ENCODE assay signal across 35 mouse cellular contexts in the genomic region with DNA sequence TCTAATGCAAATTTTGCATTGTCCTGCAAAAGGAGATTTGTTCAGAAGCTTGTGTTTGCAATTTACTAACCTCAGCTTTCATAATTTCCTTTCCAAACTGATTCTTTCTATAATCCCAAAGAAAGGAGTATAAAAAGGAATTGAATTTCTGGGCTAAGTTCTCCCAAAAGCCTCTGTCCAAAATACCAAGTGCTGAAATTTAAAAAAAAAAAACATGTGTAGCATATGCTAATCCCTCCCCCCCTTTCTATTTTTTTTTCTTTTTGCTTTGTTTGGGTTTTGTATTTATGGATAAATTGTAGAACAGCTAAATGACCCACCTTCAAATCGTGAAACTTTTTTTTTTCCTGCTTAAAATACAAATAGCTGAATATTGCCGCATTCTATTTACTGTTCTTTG.
"Had no signal": no experiment of that assay in that cellular context is flagged by ENCODE, and none has a peak within 500 bp of the region (broad histone marks: within the 10 kb centered on the region; RNA-seq: fewer than 3 reads in every experiment).

No protein-coding gene starts in this region.

- H3K27me3 ChIP-seq: heart, embryonic 12.5 days; heart, embryonic 13.5 days; heart, embryonic 15.5 days; hindbrain, embryonic 12.5 days; hindbrain, embryonic 13.5 days; hindbrain, embryonic 15.5 days; intestine, embryonic 15.5 days; kidney, embryonic 15.5 days had no signal

- H3K4me2 ChIP-seq: heart, embryonic 11.5 days; heart, embryonic 12.5 days; heart, embryonic 13.5 days; heart, embryonic 15.5 days; hindbrain, embryonic 12.5 days; hindbrain, embryonic 13.5 days; hindbrain, embryonic 14.5 days; hindbrain, embryonic 15.5 days; intestine, embryonic 15.5 days; kidney, embryonic 15.5 days had no signal

- ATAC-seq: hindbrain, embryonic 16.5 days; hindbrain, postnatal 0 days; inflammation-experienced regulatory T-cells, adult 6 months; intestine, embryonic 15.5 days; intestine, embryonic 16.5 days; intestine, postnatal 0 days had no signal

- H3K9me3 ChIP-seq: heart, embryonic 10.5 days; heart, embryonic 12.5 days; heart, embryonic 13.5 days; heart, embryonic 15.5 days; hindbrain, embryonic 10.5 days; hindbrain, embryonic 12.5 days; hindbrain, embryonic 13.5 days; hindbrain, embryonic 15.5 days; intestine, embryonic 15.5 days; kidney, embryonic 15.5 days had no signal

- H3K36me3 ChIP-seq: heart, embryonic 10.5 days; heart, embryonic 12.5 days; heart, embryonic 13.5 days; heart, embryonic 15.5 days; hindbrain, embryonic 10.5 days; hindbrain, embryonic 12.5 days; hindbrain, embryonic 13.5 days; hindbrain, embryonic 15.5 days; intestine, embryonic 15.5 days; kidney, embryonic 15.5 days had no signal

- H3K27ac ChIP-seq: heart, embryonic 10.5 days; heart, embryonic 13.5 days; heart, embryonic 15.5 days; hindbrain, embryonic 10.5 days; hindbrain, embryonic 12.5 days; hindbrain, embryonic 13.5 days; hindbrain, embryonic 14.5 days; hindbrain, embryonic 15.5 days; hindbrain, postnatal 0 days; intestine, embryonic 15.5 days; kidney, embryonic 15.5 days; kidney, postnatal 0 days; layer of hippocampus, adult 2 months had no signal

- H3K4me3 ChIP-seq: heart, embryonic 10.5 days; heart, embryonic 12.5 days; heart, embryonic 13.5 days; heart, embryonic 15.5 days; hindbrain, embryonic 10.5 days; hindbrain, embryonic 12.5 days; hindbrain, embryonic 13.5 days; hindbrain, embryonic 15.5 days; intestine, embryonic 15.5 days; kidney, embryonic 15.5 days; layer of hippocampus, adult 2 months had no signal

- H3K9ac ChIP-seq: heart, embryonic 12.5 days; heart, embryonic 13.5 days; heart, embryonic 15.5 days; hindbrain, embryonic 12.5 days; hindbrain, embryonic 13.5 days; hindbrain, embryonic 14.5 days; hindbrain, embryonic 15.5 days; intestine, embryonic 15.5 days; kidney, embryonic 15.5 days had no signal

- DNase-seq: heart, postnatal 10 days; heart, postnatal 14 days; heart, postnatal 36 days; heart, postnatal 4 days; kidney, adult 11 months; kidney, adult 18-20 months; kidney, adult 2 months; kidney, adult 8-10 months; kidney, adult 9 months; kidney, postnatal 10 days; kidney, postnatal 14 days; kidney, postnatal 25 days; kidney, postnatal 36 days; kidney, postnatal 4 days; layer of hippocampus, adult 9-11 months; layer of hippocampus, postnatal 36 days had no signal

- H3K4me1 ChIP-seq: heart, embryonic 10.5 days; heart, embryonic 12.5 days; heart, embryonic 13.5 days; heart, embryonic 15.5 days; hindbrain, embryonic 10.5 days; hindbrain, embryonic 12.5 days; hindbrain, embryonic 13.5 days; hindbrain, embryonic 15.5 days; intestine, embryonic 15.5 days; kidney, embryonic 15.5 days had no signal
